Mouse (Mus musculus): ENCODE results near the gene Furin. TPM values are rescaled to one million over a fixed set of nuclear protein-coding genes. Genes with fewer than 3 reads are reported as not detected.

Gene Furin
- total and polyA plus RNA-seq, 2 experiments from 2014 or later = 6.6 to 25.9 TPM

GRCm38 (mm10) chr7:80429661-80430060 is 24.4 kb upstream of the Furin start:
- Histone ChIP-seq H3K27ac (no peak overlapping the region), H3K4me3 (ENCODE audit: low read length) (no peak overlapping the region)

DNA sequence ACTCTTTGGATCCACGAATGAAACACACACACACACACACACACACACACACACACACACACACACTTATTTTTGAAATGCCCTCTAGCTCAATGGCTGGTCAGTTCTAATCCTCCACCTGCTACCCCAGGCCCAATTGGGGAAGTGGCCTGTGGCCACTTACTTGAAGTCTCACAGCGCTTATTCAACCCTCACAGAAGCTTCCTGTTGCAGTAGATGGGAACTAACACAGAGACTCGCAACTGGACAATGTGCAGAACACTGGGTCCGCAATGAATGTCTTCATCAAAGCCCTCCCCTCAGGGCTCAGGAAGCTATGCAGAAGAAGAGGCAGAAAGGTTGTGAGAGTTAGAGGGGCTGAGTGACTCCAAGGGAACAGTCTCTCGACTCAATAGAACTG is 22.5 kb upstream of the Furin start:
- no peak for DNase-seq (ENCODE audit: low spot score)
- H3K36me3 ChIP-seq (ENCODE audit: insufficient read depth, low read length) = no peaks in the 10 kb centered on the region
- no peak overlapping the region for H3K27ac ChIP-seq
- no peak for ATAC-seq
- 0 out of 2 replicates have a peak, but pooled peaks cover 4% of the 10 kb centered on the region for H3K4me1 ChIP-seq (ENCODE audit: insufficient read depth, low read length)
- WGBS = 82% methylated on average over 5 of the region's 5 CpGs
- no peak overlapping the region for H3K4me3 ChIP-seq (ENCODE audit: low read length)
- no peak overlapping the region for H3K4me2 ChIP-seq (ENCODE audit: low read depth, low read length)
- H3K9ac ChIP-seq (replicated peaks; ENCODE audit: low read length) = no peak overlapping the region
- no peaks in the 10 kb centered on the region for H3K9me3 ChIP-seq (ENCODE audit: low read length)
- no peaks in the 10 kb centered on the region for H3K27me3 ChIP-seq (ENCODE audit: insufficient read depth, low read length)
- TF ChIP-seq CTCF (IDR thresholded peaks at IDR 0.05; ENCODE audit: low read depth) = no peak

More at GRCm38 (mm10) chr7:80429661-80430060, 24.4 kb upstream of the Furin start:
- Histone ChIP-seq H3K36me3 (ENCODE audit: insufficient read depth, low read length) (no peaks in the 10 kb centered on the region), H3K9ac (replicated peaks; ENCODE audit: low read length) (no peak overlapping the region), H3K4me1 (ENCODE audit: insufficient read depth, low read length) (no peaks in the 10 kb centered on the region), H3K27me3 (ENCODE audit: insufficient read depth, low read length) (no peaks in the 10 kb centered on the region), H3K4me2 (ENCODE audit: low read depth, low read length) (no peak overlapping the region), H3K9me3 (ENCODE audit: low read length) (no peaks in the 10 kb centered on the region)
- ATAC-seq (no peak), DNase-seq (ENCODE audit: low spot score) (no peak)
- WGBS = 70% methylated on average over 12 of the region's 12 CpGs
- no peak for TF ChIP-seq CTCF (IDR thresholded peaks at IDR 0.05; ENCODE audit: low read depth)

DNA sequence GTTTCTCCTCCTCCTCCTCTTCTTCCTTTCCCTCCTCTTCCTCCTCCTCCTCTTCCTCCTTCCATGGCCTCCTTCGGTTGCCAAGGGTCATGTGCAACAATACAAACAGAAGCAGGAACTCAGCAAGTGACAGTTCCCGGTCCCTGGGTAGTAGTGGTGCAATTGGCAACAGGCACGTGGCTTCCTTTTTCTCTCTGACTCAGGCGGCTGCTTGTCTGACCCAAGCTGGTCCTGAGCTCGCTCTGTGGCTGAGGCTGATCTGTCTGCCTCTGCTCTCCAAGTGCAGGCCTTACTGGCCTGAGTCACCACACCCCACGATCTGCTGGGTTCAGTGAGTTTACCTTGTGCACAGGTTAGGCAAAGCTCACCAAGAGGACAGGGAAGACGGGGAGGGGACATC is 21.1 kb upstream of the Furin start:
- H3K4me2 ChIP-seq (ENCODE audit: low read depth, low read length) = no peak overlapping the region
- no peak for ATAC-seq
- no peak overlapping the region for H3K4me3 ChIP-seq (ENCODE audit: low read length)
- H3K4me1 ChIP-seq (ENCODE audit: insufficient read depth, low read length) = 0 out of 2 replicates have a peak, but pooled peaks cover 4% of the 10 kb centered on the region
- no peaks in the 10 kb centered on the region for H3K36me3 ChIP-seq (ENCODE audit: insufficient read depth, low read length)
- H3K27ac ChIP-seq = no peak overlapping the region
- H3K9me3 ChIP-seq (ENCODE audit: low read length) = no peaks in the 10 kb centered on the region
- no peak overlapping the region for H3K9ac ChIP-seq (replicated peaks; ENCODE audit: low read length)
- H3K27me3 ChIP-seq (ENCODE audit: insufficient read depth, low read length) = no peaks in the 10 kb centered on the region
- TF ChIP-seq CTCF (IDR thresholded peaks at IDR 0.05; ENCODE audit: low read depth) = no peak
- 76% methylated on average over 7 of the region's 7 CpGs for WGBS
- DNase-seq (ENCODE audit: low spot score) = no peak

DNA sequence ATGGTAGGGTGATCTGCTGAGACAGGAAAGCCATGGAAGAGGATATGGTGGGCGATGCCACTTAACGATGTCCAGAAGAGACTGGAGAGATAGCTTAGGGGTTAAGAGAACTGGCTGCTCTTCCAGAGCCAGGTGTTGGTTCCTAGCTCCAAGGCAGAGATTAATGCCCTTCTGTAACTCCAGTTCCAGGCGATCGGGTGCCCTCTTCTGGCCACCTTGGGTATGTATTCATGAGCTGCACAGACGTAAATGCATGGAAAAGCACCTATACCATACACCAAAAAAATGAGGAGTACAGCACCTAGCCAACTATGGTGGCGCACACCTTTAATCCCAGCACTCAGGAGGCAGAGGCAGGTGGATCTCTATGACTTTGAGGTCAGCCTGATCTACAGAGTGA is 19.5 kb upstream of the Furin start:
- Histone ChIP-seq H3K4me3 (ENCODE audit: low read length) (no peak overlapping the region), H3K27me3 (ENCODE audit: insufficient read depth, low read length) (no peaks in the 10 kb centered on the region), H3K36me3 (ENCODE audit: insufficient read depth, low read length) (no peaks in the 10 kb centered on the region), H3K4me2 (ENCODE audit: low read depth, low read length) (no peak overlapping the region), H3K27ac (no peak overlapping the region), H3K9ac (replicated peaks; ENCODE audit: low read length) (no peak overlapping the region), H3K9me3 (ENCODE audit: low read length) (no peaks in the 10 kb centered on the region), H3K4me1 (ENCODE audit: insufficient read depth, low read length) (0 out of 2 replicates have a peak, but pooled peaks cover 4% of the 10 kb centered on the region)
- peak; percentile 39 for TF ChIP-seq CTCF (IDR thresholded peaks at IDR 0.05; ENCODE audit: low read depth)
- no peak for ATAC-seq
- 73% methylated on average over 6 of the region's 6 CpGs for WGBS
- DNase-seq (ENCODE audit: low spot score) = no peak

DNA sequence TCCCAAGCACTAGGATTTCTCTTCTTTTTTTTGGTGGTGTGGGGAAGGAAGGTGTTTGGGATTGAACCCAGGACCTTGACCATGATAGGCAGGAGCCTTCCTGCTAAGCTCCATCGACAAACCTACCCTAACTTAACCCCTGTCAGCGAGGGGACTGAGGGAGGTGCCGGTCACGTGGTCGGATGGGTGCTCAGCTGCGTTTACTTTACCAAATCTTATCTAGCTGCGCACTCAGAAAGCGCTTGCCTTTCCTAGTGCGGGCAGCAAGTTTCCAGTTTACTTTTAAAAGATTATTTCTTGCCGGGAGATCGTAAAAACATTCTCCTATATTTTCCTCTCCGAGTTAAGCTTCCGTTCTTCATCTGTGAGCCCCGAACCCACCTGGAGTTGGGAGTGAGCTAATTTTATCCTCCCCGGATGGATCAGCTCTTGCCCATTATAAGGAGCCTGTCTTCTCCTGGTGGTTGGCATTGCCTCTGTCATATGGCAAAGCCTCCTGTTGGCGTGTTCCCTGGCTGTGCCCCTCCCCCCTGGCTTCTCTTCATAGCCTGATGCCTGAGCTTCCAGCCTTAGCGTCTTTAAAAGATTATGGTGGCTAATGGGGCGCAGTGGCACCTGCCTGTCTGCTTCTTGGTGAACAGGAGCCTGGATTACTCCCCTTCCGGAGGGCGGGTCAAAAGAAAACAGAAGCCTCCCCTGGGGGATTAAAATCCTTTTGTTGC is 17.7 kb upstream of the Furin start:
- Histone ChIP-seq H3K9ac (replicated peaks; ENCODE audit: low read length) (no peak overlapping the region), H3K36me3 (ENCODE audit: insufficient read depth, low read length) (no peaks in the 10 kb centered on the region), H3K4me3 (ENCODE audit: low read length) (0 out of 2 replicates have a peak overlapping the region, but pooled peaks have one; percentile 3), H3K4me2 (ENCODE audit: low read depth, low read length) (peak overlapping the region; percentile 30; the same call in 1 of the 2 replicates), H3K4me1 (ENCODE audit: insufficient read depth, low read length) (0 out of 2 replicates have a peak, but pooled peaks cover 4% of the 10 kb centered on the region), H3K27me3 (ENCODE audit: insufficient read depth, low read length) (no peaks in the 10 kb centered on the region), H3K27ac (no peak overlapping the region), H3K9me3 (ENCODE audit: low read length) (no peaks in the 10 kb centered on the region)
- 26% methylated on average over 20 of the region's 20 CpGs for WGBS
- DNase-seq (ENCODE audit: low spot score) (peak; percentile 56), ATAC-seq (no peak)
- no peak for TF ChIP-seq CTCF (IDR thresholded peaks at IDR 0.05; ENCODE audit: low read depth)

DNA sequence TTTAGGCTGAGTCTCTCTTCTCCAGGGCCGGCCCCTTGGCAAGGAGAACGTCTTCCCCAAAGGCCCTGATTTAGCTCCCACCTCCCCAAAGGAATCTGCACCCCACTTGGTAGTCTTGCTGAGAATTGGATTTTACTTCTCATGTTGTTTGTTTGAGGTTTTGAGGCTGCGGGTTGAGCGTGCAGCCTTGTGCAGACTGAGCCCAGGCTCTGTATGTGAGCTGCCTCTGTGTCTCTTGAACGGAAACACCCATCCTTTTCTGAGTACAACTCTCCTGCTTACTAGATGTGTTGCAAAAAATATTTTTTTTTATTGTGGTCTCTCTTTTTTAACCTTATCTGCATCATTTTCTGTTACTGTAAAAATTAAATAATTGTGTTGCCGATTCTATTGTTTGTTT is 16.3 kb upstream of the Furin start:
- H3K9me3 ChIP-seq (ENCODE audit: low read length) = no peaks in the 10 kb centered on the region
- TF ChIP-seq CTCF (IDR thresholded peaks at IDR 0.05; ENCODE audit: low read depth) = no peak
- DNase-seq (ENCODE audit: low spot score) (no peak), ATAC-seq (no peak)
- WGBS = 94% methylated on average over 6 of the region's 6 CpGs
- H3K4me3 ChIP-seq (ENCODE audit: low read length) = no peak overlapping the region
- H3K27ac ChIP-seq = no peak overlapping the region
- H3K9ac ChIP-seq (replicated peaks; ENCODE audit: low read length) = no peak overlapping the region
- H3K27me3 ChIP-seq (ENCODE audit: insufficient read depth, low read length) = no peaks in the 10 kb centered on the region
- 0 out of 2 replicates have a peak, but pooled peaks cover 4% of the 10 kb centered on the region for H3K4me1 ChIP-seq (ENCODE audit: insufficient read depth, low read length)
- no peak overlapping the region for H3K4me2 ChIP-seq (ENCODE audit: low read depth, low read length)
- H3K36me3 ChIP-seq (ENCODE audit: insufficient read depth, low read length) = no peaks in the 10 kb centered on the region

DNA sequence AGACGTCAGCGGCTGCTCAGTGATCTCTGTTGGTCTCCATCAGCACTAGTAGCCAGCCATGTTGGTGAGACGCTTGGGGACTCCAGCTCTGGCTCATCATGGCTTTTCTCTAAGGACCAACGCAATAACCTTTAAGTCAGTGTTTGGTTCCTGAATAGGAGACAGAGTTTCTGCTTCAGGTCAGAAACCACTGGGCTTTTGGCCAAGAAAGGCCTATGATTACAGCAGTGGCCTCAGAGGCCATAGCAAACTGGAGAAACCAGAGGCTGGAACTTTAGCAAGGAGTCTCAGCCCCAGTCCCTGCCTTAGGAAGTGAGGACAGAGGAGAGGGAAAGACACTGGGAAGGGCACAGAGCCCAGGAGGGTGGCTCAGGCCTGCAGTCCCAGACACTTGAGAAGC is 15.3 kb upstream of the Furin start:
- WGBS = 78% methylated on average over 4 of the region's 4 CpGs
- ATAC-seq = no peak
- Histone ChIP-seq H3K4me1 (ENCODE audit: insufficient read depth, low read length) (0 out of 2 replicates have a peak, but pooled peaks cover 4% of the 10 kb centered on the region), H3K4me2 (ENCODE audit: low read depth, low read length) (no peak overlapping the region), H3K36me3 (ENCODE audit: insufficient read depth, low read length) (no peaks in the 10 kb centered on the region), H3K4me3 (ENCODE audit: low read length) (no peak overlapping the region), H3K27me3 (ENCODE audit: insufficient read depth, low read length) (no peaks in the 10 kb centered on the region), H3K9ac (replicated peaks; ENCODE audit: low read length) (no peak overlapping the region), H3K27ac (no peak overlapping the region), H3K9me3 (ENCODE audit: low read length) (no peaks in the 10 kb centered on the region)
- no peak for DNase-seq (ENCODE audit: low spot score)
- TF ChIP-seq CTCF (IDR thresholded peaks at IDR 0.05; ENCODE audit: low read depth) = no peak

Measured in hindbrain, postnatal 0 days (tissue).